Mouse (Mus musculus) heart, adult 2 months (tissue): ENCODE measurements around the gene Dusp28. TPM values are rescaled to one million over a fixed set of nuclear protein-coding genes. Genes with fewer than 3 reads are reported as not detected.

Experiments used
- DNase-seq, 2 experiments: peaks; one replicate each; pipeline ENCODE4 v3.0.0; 2021
- H3K27ac ChIP-seq: fragments of 200-600 bp; 2 replicates; pipeline ENCODE4 v1.8.1; 2022
- H3K27me3 ChIP-seq: fragments of 200-500 bp; 2 replicates; pipeline ENCODE4 v1.6.1; 2012; ENCODE audit warnings: mild to moderate bottlenecking, low read length, inconsistent platforms, mixed read lengths; ENCODE audit not compliant: control insufficient read depth, insufficient read depth
- H3K36me3 ChIP-seq: fragments of 200-500 bp; 2 replicates; pipeline ENCODE4 v1.6.1; 2012; ENCODE audit warnings: low read length, inconsistent platforms; ENCODE audit not compliant: control insufficient read depth, insufficient read depth
- H3K4me1 ChIP-seq: fragments of 200-500 bp; 2 replicates; pipeline ENCODE4 v1.6.1; 2011; ENCODE audit warnings: low read length; ENCODE audit not compliant: control insufficient read depth, insufficient read depth
- H3K4me3 ChIP-seq: fragments of 200-600 bp; 2 replicates; pipeline ENCODE4 v1.8.1; 2022
- H3K79me2 ChIP-seq: fragments of 200-500 bp; replicated peaks from 2 replicates; pipeline ENCODE4 v1.6.1; 2012; ENCODE audit warnings: mild to moderate bottlenecking, inconsistent platforms, low read length, moderate library complexity, mixed read lengths; ENCODE audit not compliant: control insufficient read depth, insufficient read depth
- H3K9ac ChIP-seq: fragments of 200-500 bp; 2 replicates; pipeline ENCODE4 v1.6.1; 2012; ENCODE audit warnings: low read depth, mild to moderate bottlenecking, control low read depth, inconsistent platforms, low read length, mixed read lengths
- CTCF ChIP-seq: fragments of 200-600 bp; IDR thresholded peaks from 2 replicates; pipeline ENCODE4 v1.8.1; 2022; ENCODE audit warnings: antibody characterized with exemption, mild to moderate bottlenecking, moderate library complexity
- EP300 ChIP-seq: fragments of 200-500 bp; IDR thresholded peaks from 2 replicates; pipeline ENCODE4 v1.6.1; 2011; ENCODE audit warnings: low read depth, low read length, control low read depth; ENCODE audit not compliant: insufficient read depth
- POLR2A ChIP-seq: fragments of 200-500 bp; IDR thresholded peaks from 2 replicates; pipeline ENCODE4 v1.6.1; 2011; ENCODE audit warnings: mild to moderate bottlenecking, low read depth, low read length, control low read depth; ENCODE audit not compliant: insufficient read depth
- WGBS: fragments of 180-500 bp; shearing (Covaris S2); methylation state at CpG from one replicate; pipeline ENCODE4 v1.1.7; 2018; 5-methylcytosine and 5-hydroxymethylcytosine counted together
- intact Hi-C: fragments of 180-260 bp; cut with DNase I; formaldehyde crosslinking; loops from one replicate; pipeline ENCODE4 v1.15.1; 2025
- polyA plus RNA-seq: library from polyadenylated mRNA; depleted of rRNA; stranded (reverse); fragments of >200 nt; gene quantifications from 2 replicates; pipeline ENCODE4 v1.2.3, GENCODE M21; 2012
- total RNA-seq, 2 experiments: library from RNA; stranded (reverse); gene quantifications; 2 replicates each; pipeline ENCODE4 v1.2.3; 2021

Gene Dusp28
- total and polyA plus RNA-seq, 3 experiments = 15.1 to 27.9 (median 15.5) TPM

DNA sequence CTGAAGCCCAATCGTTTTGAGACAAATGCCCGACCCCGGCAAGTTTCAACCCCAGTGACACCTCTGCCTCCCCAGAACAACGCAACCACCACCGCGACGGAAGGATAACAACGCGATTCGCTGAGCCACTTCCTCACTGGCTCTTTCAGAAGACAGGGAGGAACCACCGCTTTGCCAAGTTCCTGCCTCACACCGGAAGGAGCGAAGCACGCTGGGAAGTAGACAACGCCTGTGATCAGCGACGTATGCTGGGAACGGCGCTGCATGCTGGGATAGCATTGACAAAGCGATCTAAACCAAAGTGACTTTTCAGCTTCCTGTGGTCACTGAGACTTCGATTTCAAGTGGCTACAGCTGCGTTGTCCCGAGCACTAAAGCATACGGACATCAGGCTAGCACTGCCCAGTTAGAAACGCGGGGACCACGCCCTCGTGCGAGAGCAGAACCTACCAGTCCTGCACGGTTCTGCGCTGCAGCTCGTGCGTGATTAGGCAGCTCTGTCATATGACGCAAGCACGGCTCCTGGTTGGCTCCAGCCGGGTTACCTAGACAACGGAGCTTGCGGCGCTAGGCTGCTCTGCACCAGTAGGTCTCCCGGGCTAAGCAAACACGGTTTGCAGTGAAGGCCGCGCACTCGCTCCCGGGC, 27.5 kb downstream of the Dusp28 start, which contains the start of gene Capn10:
Gene Capn10, plus strand, starts transcription at position 195 of the 646 bp plus-strand sequence.
- intact Hi-C loops = loop anchor here (1.0 to 10.0 kb wide), 3 partner anchors 27 to 540 kb away; partner anchors contain the start of genes Hdlbp, Pask and Ppp1r7

GRCm38 (mm10) chr1:92935054-92935962, 28.5 kb downstream of the Dusp28 start:
- no peaks in the 10 kb centered on the region for H3K79me2 ChIP-seq
- peak overlapping the region; percentile 92 for H3K27ac ChIP-seq
- no peak for DNase-seq
- H3K9ac ChIP-seq = peak overlapping the region; percentile 54
- H3K4me3 ChIP-seq = peak overlapping the region; percentile 68
- WGBS = 9% methylated on average over 10 of the region's 10 CpGs
- H3K4me1 ChIP-seq = peaks cover 4% of the 10 kb centered on the region
- no peaks in the 10 kb centered on the region for H3K27me3 ChIP-seq
- intact Hi-C loops = loop anchor here (10.0 kb wide), 2 partner anchors 409 to 539 kb away; partner anchors contain the start of genes Hdlbp, Pask and Ppp1r7
- no peak for TF ChIP-seq POLR2A
- TF ChIP-seq EP300 = no peak
- no peak for TF ChIP-seq CTCF
- no peaks in the 10 kb centered on the region for H3K36me3 ChIP-seq

More for the DNA sequence above, 27.5 kb downstream of the Dusp28 start, which contains the start of gene Capn10:
- H3K9ac ChIP-seq = peak within 1 kb of the TSS; percentile 60
- H3K4me1 ChIP-seq = peaks cover 4% of the 10 kb centered on the region
- H3K4me3 ChIP-seq = peak within 1 kb of the TSS; percentile 68
- DNase-seq = peak; percentile 94 to 97
- H3K27me3 ChIP-seq = no peaks in the 10 kb centered on the region
- no peaks in the 10 kb centered on the region for H3K79me2 ChIP-seq
- peak within 1 kb of the TSS; percentile 92 for H3K27ac ChIP-seq
- under 1% methylated on average over 45 of the region's 45 CpGs for WGBS
- H3K36me3 ChIP-seq = no peaks in the 10 kb centered on the region
- peak; percentile 27 for TF ChIP-seq CTCF
- TF ChIP-seq EP300 = peak; percentile 93
- TF ChIP-seq POLR2A = peak; percentile 91

- intact Hi-C loops = loop anchor here (10.0 kb wide), 2 partner anchors 409 to 539 kb away; partner anchors contain the start of genes Hdlbp, Pask and Ppp1r7
- H3K4me1 ChIP-seq = peaks cover 4% of the 10 kb centered on the region
- TF ChIP-seq EP300 = no peak
- TF ChIP-seq POLR2A = no peak
- 0 out of 2 replicates have a peak, but pooled peaks have one; percentile 10 for TF ChIP-seq CTCF
- H3K36me3 ChIP-seq = no peaks in the 10 kb centered on the region
- no peak for DNase-seq
- 36% methylated on average over 2 of the region's 2 CpGs for WGBS
- no peak overlapping the region for H3K27ac ChIP-seq
- no peak overlapping the region for H3K9ac ChIP-seq
- no peak overlapping the region for H3K4me3 ChIP-seq
- no peaks in the 10 kb centered on the region for H3K79me2 ChIP-seq
- no peaks in the 10 kb centered on the region for H3K27me3 ChIP-seq
Observed at GRCm38 (mm10) chr1:92935977-92936376, 29.2 kb downstream of the Dusp28 start.

DNA sequence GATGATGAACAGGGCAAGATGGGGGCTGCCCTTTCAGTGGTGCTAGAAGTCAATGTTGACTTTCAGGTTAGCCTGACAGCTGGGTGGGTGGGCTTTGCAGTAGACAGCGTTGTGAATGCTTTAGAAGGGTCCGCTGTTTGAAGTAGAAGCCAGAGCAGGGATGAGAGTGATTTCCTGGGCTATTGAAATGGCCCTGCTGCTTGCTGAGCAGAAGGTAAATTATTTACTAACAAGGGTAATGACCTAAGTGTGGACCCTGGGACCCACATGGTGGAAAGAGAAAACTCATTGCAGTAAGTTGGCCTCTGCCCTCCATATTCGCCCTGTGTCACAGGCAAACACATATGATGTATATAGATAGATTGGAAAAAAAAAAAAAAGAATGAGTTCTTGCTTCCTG, 29.7 kb downstream of the Dusp28 start:
- intact Hi-C loops = loop anchor here (10.0 kb wide), 2 partner anchors 408 to 538 kb away; partner anchors contain the start of genes Hdlbp, Pask and Ppp1r7
- DNase-seq = no peak
- H3K9ac ChIP-seq = no peak overlapping the region
- TF ChIP-seq CTCF (no peak), POLR2A (no peak), EP300 (no peak)
- H3K79me2 ChIP-seq = no peaks in the 10 kb centered on the region
- H3K4me1 ChIP-seq = peaks cover 4% of the 10 kb centered on the region
- 88% methylated on average over 3 of the region's 3 CpGs for WGBS
- H3K36me3 ChIP-seq = no peaks in the 10 kb centered on the region
- H3K27ac ChIP-seq = no peak overlapping the region
- H3K4me3 ChIP-seq = no peak overlapping the region
- H3K27me3 ChIP-seq = no peaks in the 10 kb centered on the region

GRCm38 (mm10) chr1:92937797-92938196, 31.0 kb downstream of the Dusp28 start:
- no peak for TF ChIP-seq EP300
- TF ChIP-seq CTCF = no peak
- WGBS = 90% methylated on average over 3 of the region's 3 CpGs
- no peak overlapping the region for H3K4me3 ChIP-seq

More at GRCm38 (mm10) chr1:92937797-92938196, 31.0 kb downstream of the Dusp28 start:
- Histone ChIP-seq H3K36me3 (no peaks in the 10 kb centered on the region), H3K27ac (no peak overlapping the region), H3K9ac (no peak overlapping the region), H3K4me1 (peaks cover 4% of the 10 kb centered on the region), H3K79me2 (no peaks in the 10 kb centered on the region), H3K27me3 (no peaks in the 10 kb centered on the region)
- intact Hi-C loops = loop anchor here (10.0 kb wide), 2 partner anchors 407 to 537 kb away; partner anchors contain the start of genes Hdlbp, Pask and Ppp1r7
- DNase-seq = no peak
